Mouse (Mus musculus) layer of hippocampus, postnatal 25 days (tissue): Measurements from ENCODE around the gene Mrtfb. TPM values are rescaled to one million over a fixed set of nuclear protein-coding genes. Genes with fewer than 3 reads are reported as not detected.

Experiments used
- DNase-seq, 2 experiments: peaks; one replicate each; pipeline ENCODE4 v3.0.0; 2022; ENCODE audit warnings: mixed read lengths in 2 of 2, low spot score in 1 of 2; ENCODE audit errors: extremely low spot score in 1 of 2
- microRNA-seq, 2 experiments: library from miRNA; unstranded; fragments of <30 nt; microRNA quantifications; one replicate each; pipeline ENCODE4 v1.2.0; 2021
- total RNA-seq, 2 experiments: library from RNA; stranded (reverse); gene quantifications; 2 replicates each; pipeline ENCODE4 v1.2.3; 2021

Gene Mrtfb
- total RNA-seq, 2 experiments from 2014 or later, result 149 to 161 TPM

- DNase-seq, result no peak
Observed at GRCm38 (mm10) chr16:13455560-13455959, 199.3 kb downstream of the Mrtfb start.

GRCm38 (mm10) chr16:13458556-13458955, 202.3 kb downstream of the Mrtfb start:
- no peak for DNase-seq

- DNase-seq, result no peak
Observed at GRCm38 (mm10) chr16:13460071-13460470, 203.8 kb downstream of the Mrtfb start.

GRCm38 (mm10) chr16:13460777-13461408, 204.6 kb downstream of the Mrtfb start:
- no peak for DNase-seq

- no peak for DNase-seq
Observed at GRCm38 (mm10) chr16:13464662-13465061, 208.4 kb downstream of the Mrtfb start.

Small RNAs within 50 kb of the gene (microRNA-seq; reads per million reads assigned to microRNA genes)
- gene Mir193b, result 70.6 to 80.6 reads per million in 2 experiments
- 0.80 to 1.7 reads per million in 2 experiments for gene Mir365-1

Other genes starting within 250 kb of the Mrtfb start
- gene Ercc4, start 146.8 kb upstream of the Mrtfb start, total RNA-seq, result 10 to 100 TPM; 21.2 to 23.6 TPM